Mouse (Mus musculus) brain, adult 2 months (tissue): ENCODE results near the gene Eno4.
"Not testable (repeated sequence)": the region's sequence is repeated elsewhere in the genome, so short reads cannot be mapped to it uniquely, and the experiment has no call there.

ENCODE experiments used
- DNase-seq: peaks from one replicate; pipeline ENCODE4 v3.0.0; 2011; ENCODE audit warnings: low read depth, low spot score

Eno4 gene

DNA sequence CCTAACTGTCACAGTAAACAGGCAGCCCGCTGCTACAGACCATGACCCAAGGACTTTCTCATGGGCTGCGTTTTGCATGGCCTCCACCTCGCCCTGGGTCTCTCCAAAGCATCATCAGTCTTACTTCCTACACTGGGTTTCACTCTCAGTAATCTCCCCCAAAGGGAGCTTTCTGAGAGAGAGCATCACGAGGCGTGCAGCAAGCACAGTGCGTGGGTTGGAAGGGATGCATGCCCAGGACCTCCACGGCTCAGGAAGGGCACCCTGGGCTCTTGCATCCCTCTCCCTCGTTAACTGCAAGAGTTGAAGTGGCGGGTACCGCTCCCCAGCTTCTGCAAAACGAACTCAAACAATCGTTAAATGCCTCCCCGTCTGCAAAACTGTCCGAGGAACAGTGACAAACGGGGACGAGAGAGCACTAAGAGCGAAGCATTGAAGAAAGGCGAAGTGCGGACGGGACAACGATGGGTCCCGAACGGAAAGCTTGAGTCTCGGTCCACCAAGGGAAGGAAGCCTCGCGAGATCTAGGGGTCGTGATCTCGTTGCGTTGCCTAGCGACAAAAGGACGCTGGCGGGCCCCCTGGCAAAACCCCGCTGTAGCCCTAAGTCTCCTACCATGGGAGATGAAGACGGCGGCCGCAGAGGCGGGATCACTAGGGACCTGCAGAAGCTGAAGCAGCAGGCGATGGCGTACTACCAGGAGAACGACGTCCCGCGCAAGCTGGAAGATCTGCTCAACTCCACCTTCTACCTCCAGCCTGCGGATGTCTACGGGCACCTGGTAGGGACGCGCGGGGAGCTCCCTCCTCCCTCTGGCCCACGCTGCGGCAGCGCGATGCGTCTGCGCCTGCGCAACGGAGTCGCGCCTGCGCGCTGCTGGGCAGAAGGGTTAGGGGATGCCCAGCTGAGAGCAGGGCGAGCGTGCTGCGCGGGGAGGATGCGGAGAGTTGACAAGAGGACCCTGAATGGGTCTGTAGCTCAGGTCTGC lies at the start of gene Eno4, which contains the start of gene Hspa12a:
Gene Eno4 (plus strand): TSS at position 585 of the 988 bp plus-strand sequence.
Gene Hspa12a (minus strand): TSS at position 814 of the 988 bp plus-strand sequence.
- peak; percentile 98 for DNase-seq

DNA sequence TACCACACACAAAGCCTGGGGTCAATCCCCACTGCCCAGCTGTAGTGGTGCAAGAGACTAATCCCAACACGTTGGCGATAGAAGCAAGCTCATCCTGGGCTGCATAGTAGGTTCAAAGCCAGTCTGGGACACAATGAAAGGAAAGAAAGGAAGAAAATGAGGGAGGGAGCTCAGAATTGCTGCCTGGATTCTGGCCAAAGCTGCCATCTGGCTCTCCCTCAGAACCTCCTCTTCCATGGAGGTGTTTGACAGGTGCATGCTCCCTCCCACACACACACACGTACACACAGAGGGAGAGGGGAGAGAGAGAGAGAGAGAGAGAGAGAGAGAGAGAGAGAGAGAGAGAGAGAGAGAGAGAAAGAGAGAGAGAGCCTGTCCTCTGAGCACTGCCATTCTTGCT lies 47.0 kb upstream of the Eno4 start:
- peak; percentile 94 for DNase-seq

DNA sequence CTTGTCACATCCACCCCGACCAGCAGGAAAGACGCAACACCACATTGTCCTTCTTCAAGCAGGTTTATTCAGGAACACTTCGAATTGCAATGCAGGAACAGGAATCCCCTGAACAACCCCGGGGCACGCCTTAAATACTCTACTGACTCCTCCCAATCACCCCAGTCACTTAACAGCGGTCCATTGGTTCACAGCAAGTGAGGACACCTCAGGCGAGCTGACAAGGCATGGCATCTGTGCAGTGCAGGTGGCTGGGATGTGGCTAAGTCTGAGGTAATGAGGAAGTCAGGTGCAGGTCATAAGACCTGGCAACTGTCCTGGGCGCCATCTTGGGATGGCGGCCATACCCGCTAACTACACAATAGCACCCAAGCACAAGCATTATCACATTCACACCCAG lies 42.8 kb upstream of the Eno4 start:
- not testable (repeated sequence) for DNase-seq

DNA sequence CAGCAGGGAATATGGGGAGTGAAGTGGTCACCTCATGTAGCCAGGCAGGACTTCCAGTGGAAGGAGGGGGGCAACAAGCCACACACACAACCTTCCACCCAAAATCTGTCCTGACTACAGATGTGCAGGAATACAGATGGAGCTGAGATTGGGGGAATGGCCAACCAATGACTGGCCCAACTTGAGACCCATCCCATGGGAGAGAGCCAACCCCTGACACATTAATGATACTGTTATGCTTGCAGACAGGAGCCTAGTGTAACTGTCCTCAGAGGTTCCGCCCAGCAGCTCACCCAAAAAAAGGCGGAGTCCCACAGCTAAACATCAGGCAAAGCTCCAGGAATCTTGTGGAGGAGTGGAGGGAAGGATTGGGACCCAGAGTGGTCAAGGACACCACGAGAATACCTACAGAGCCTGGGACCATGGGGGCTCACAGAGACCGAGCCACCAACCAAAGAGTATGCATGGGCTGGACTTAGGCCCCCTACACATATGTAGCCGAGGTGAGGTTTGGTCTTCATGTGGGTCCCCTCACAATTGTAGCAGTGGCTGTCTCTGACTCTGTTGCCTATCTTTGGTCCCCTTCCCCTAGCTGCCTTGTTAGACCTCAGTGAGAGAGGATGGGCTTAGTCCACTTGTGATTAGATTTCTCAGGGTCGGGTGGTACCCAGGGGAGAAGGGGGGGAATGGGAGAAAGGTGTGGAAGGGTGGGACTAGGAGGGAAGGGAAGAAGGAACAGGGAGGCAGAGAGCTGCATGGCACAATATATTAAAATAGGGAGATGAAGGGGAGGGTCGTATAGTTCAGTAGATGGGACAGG lies 39.9 kb upstream of the Eno4 start:
- no peak for DNase-seq

DNA sequence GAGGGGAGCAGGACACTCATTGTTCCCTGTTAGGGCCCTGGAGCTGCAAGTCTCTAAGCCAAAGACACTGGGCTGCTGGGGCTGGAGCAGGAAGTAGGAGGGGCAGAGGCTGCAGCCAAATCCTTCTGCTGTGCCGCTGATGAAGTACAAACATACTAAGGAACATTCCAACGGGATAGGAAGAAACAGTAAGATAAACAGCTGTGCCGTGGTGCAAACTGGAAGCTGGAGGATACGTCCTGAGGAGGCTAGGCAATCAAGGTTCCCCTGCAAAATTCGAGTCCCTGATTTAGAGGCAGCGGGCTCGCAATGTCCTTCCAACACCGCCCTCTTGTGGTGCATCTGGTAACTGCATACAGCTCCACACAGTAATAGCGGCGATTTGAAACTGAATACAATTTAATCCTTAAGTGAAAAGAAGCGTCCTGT lies 39.3 kb upstream of the Eno4 start:
- peak; percentile 88 for DNase-seq

DNA sequence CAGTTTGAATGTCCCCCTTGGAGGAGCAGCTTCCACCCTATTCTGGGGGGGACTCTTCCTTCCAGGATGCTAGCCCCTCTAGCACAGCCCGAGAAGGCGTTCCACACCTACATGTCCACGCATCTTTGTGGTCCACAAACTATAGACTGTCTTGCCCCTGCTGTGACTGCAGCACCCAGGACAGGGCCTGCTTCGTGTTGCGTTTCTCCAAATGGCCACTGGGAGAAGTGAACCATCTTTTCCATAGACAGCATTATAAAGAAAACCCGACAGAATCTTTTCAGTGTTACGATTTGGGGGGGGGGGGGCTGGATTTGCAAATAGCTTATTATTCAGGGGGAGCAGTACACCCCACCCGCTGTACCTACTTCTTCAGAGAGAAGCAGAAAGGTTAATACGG lies 36.5 kb upstream of the Eno4 start:
- DNase-seq = no peak

DNA sequence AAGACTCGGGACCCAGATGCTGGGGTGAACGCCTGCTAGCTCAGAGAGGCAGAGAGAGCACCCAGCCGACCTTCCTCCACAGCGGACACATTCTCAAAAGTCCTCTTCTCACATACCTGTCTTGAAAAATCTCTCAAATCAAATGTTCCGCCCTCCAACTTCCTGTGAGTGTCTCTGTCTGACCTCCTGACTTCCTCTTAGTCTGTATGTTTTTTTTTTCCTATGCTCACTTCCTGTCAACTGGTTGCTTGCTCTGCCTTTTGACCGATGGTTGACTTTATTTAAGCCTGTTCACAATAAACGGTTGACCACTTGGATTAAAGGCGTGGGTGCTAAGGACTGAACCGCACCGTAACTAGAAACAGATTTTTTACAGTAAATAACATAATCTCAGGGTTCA lies 35.2 kb upstream of the Eno4 start:
- DNase-seq = no peak

DNA sequence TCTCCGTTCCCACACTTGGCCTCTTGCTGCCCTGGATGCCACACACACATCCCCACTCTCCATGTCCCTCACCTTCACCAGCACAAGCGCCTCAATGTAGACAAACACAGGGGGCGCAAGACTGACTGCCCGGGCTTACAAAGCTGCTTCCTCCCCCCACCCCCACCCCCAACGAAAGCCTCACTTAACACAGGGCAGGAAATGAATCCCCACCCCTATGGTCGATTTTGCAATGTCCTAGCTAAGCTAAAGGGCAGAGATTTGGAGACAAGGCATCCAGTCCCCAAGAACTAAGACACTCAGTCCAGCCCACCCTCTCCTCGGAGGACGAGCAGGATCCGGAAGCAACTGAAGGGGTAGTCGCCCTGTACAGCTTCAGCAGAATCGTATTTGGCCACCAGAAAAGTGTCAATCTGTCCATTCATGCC lies 32.3 kb upstream of the Eno4 start:
- DNase-seq = no peak

DNA sequence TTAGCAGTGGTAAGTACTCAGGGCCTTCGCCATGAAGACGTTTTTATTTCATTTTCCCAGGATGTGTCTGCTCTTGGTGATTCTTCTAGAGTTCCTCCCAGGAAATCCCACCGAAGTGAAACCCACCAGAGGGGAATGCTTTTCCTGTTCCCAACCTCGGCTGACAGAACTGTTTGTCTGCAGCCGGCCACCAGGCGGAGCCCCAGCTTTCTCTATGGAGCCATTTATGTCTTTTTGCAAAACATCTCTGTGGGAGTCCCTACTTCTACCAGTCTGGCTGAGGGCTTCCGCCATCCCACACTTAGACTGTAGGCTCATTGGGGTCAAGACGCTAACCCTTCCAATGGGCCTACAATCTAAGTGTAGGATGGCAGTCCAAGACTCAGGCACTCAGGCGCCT lies 31.8 kb upstream of the Eno4 start:
- DNase-seq = peak; percentile 61

DNA sequence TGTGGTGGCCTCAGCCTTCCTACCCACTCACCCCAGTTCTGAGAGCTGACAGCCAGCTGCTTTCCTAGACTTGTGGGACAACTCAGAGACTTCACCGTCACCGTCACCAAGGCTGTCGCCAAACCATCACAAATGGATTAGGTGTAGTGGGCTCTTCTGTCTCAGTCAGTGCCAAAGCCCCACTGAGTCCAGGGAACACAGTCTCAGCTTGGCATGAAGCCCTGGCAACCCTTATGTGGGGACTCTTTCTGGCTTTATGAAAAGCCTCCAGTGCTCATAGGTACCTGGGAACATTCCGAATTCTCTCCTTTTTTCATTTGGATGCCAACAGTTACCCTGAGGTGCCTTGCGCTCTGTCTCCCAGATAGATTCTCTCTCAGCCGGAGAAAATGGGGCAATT lies 29.9 kb upstream of the Eno4 start:
- DNase-seq = peak; percentile 14

DNA sequence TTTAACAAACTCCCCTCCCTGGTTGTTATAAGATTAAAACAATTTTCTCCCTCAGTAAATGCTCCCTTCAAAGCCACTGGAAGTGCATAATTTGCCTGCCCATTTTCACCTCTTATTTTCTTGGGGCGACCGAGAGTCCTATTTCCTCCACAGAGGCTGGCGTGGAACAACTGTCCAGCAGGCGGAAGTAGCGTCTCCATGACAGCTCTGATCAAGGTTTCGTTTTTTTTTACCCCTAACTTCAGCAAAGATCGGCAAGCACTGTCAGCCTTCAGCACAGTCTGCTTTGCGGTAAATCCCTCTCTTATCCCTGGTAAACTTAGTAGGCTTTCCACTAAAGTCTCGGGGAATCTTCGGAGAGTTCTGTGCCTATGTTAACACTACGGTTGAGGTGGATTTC lies 24.6 kb upstream of the Eno4 start:
- peak; percentile 27 for DNase-seq

DNA sequence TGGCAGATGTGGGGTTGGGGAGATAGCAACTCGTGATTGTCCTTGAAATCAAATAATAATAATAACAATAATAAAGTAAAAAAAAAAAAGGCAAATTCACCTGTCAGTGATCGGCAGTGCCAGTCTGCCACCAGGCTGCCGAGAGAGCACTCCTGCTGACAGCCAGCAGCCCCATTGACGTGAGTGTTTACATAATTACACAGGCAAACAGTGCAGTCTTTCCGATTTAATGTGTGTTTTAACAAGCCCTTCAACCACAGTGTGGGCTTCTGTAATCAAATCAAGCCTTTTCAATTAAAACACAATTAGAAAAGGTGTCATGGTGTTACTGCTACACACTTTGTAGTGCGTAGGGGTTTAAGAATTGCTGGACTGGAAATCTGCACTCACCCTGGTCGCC lies 24.1 kb upstream of the Eno4 start:
- no peak for DNase-seq

DNA sequence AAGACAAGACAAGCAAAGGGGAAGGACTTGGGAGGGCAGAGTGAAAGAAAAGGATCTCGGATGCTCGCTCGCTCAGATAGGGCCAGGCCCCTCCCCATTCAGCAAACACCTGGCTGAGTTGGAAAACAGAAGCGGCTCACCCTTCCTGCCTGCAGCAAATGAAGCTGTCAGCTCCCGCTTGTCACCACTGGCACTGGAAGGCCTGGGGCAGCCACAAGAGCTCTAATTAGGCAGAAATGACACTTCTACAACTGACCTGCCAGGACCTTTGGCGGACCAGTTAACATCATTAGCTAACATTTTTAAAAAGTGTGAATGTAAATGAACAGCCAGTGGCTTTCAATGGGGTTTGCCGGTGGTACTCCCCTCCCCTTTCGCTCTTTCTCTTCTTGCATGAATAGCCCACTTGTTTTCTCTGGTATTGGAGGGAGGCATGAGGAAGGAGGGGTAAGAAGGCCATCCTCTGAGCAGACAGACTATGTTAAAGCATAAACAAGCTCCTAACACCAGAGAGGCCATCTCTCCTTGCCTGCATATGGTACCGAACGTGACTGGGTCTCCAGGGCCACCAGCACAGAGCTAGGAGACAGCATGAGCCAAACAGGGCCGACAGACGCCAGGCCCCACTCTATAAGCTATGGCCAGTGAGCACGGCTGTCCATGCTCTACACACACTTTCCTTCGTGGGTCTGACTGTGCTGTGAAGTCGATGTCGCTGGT lies 12.0 kb upstream of the Eno4 start:
- no peak for DNase-seq

DNA sequence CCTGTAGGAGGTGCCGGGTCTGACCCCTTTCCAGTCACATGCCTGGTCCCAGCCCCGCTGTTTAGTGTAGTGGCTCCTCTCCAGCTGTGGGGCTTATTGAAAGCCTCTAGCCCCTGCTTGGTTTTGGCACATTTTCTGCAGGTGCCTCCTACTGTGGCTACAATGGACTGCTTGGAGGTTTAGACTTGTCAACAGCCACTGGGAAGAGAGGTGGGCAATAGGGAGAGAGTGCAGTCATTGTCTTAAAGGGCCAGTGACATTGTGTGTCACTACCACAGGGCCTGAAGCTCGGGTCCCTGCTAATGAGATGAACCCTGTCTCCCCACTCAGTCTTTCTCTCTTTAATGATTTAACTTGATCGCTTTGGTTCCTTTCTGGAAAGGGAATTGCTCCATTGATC lies 10.2 kb upstream of the Eno4 start:
- no peak for DNase-seq

DNA sequence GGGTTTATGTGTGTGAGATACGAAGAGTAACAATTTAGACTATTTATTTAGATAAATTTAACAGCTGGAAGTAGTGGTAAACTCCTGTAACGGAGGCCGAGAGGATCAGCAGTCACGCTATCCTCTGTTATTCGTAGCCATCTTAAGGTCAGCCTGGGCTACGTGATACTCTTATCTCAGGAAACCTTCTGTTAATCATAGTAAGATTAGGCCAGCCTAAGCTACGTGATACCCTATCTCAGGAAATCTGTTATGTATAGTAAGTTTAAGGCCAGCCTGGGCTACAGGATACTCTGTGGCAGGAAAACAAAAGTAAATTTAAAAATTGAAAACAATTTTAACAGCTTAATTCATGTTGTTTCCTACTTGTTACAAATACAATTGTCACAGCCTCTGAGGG lies 2.7 kb downstream of the Eno4 start:
- DNase-seq = no peak

DNA sequence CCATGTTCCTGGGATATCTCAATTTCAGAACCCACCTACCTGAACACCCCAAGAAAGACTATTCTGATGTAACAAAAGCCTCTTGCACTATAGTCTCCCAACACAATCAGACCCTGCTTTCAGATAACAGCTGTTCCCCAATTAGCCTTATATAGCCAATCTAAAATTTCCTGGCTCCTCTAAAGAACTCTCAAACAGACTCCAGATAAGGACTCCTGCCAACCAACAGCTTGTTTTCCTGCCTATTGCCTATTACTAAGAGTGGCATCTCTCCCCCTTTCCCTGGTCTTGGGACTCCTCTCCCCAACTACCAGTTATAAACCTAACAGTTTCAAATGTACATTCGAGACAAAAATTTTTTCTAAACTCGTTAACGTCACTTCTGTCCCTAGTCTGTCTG lies 8.3 kb downstream of the Eno4 start:
- DNase-seq = no peak

DNA sequence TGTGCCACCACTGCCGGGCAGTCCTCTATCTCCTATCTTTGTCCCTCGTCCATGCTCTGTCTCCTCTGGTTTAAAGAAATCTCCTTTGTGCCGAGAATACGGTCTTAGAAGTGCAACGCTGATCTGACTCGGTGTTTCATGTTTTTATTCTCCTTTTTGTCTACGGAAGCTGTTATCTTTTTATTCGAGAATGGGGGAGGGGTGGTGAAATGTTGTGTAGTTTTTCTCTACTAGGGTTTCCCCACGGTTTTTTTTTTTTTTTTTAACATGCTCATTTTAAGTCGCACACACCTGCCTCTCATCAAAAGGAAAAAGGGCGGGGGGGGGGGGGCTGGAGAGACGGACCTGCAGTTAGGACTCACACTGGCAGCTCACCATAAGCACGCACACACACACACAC lies 9.0 kb downstream of the Eno4 start:
- DNase-seq = no peak

DNA sequence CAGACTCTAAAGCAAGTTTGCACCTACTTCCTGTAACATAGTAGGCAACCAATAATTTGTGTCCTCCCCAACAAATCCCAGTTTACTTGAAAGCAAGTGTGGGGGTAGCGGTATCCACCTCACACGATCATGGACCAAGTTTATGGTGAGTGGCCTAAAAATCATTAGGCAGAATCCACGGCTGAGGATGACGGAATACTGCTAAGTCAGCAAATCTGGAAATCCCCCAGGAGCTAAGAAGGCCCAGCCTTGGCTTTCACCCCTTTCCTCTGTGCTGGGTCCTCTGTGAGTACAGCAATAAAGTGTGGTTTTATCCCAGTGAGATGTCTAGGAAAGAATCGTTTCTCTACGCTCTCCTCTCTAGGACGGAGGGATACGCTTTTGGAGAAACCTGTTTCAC lies 11.6 kb downstream of the Eno4 start:
- DNase-seq = no peak

DNA sequence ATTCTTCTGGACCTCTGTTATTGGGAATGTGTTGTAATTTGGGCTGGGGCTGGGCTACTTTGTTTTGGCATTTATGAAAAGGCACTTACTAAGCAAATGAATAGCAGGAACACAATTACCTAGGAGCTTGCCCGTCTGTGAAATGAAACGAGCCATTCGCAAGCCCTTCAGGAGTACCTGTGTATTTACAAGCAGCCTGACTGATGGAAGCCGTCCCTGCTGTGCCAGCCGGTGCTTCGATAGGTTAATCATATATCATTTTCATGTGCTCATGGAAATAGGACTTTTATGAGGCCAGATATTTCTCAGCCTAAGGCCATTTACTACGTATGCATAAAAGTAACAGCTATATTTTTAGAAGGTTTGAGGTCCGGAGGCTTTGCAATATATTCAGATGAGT lies 19.8 kb downstream of the Eno4 start:
- DNase-seq = no peak

DNA sequence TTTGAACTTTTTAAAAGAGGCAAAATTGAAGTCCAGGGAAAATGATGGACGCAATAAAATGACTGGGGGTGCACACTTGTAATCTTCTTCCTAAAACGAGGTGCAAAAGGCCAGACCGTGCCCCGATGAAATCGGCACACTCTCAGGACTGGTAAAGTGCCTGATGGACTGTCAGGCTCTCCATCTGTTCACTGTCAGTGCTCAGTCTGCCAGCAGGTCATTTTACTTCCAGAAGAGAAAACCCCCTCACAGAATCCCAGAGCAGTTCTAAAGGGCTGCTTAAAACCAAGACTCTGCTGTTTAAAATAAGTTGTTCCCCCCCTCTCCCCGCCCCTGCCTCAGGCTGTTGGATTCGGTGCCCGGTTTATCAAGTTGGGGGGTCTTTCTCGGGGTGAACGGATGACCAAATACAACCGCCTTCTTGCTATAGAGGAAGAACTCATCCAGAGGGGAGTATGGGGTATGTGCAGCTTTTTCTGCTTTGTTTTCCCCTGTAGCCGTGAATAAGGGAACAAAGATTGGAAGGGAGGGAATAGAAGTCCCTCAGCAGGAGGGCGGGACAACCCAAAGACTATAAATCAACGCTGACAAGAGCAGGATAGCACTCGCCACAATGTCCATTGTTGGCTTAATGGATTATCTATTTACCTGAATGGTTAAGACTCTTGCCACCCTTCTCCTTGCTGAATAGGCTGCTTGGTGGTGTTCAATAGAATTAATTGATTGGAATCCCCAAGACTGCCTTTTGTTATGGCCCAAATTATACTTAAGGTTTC lies 25.7 kb downstream of the Eno4 start:
- peak; percentile 67 for DNase-seq

DNA sequence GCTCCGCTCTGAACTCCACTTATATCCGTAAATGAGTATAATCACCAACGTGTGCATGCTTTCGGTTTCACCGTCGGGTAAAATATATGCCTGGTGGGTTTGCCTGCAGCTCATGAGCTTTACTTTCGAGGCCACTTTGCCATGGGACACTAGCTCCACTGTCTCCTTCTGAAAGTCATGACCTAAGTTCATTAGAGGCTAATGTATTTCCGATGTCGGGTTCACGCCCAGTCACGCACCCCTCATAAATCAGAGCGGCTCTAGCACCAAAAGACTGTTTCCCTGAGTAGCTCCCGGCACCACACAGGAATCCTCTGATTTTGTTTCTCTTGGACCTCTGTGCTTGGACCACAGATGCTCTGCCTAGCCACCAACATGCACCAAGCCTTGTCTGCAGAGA lies 27.6 kb downstream of the Eno4 start:
- DNase-seq = no peak
